Mouse (Mus musculus) megakaryocyte-erythroid progenitor cell, adult 5 weeks (primary cell): Measurements from ENCODE around the gene Plxna1. TPM values are rescaled to one million over a fixed set of nuclear protein-coding genes. Genes with fewer than 3 reads are reported as not detected.

Experiments used
- polyA plus RNA-seq: library from polyadenylated mRNA; stranded (reverse); fragments of >175 nt; gene quantifications from 2 replicates; pipeline ENCODE4 v1.2.3, GENCODE M21; 2012

The Plxna1 gene
- 2.2 and 3.0 TPM in 2 replicates for polyA plus RNA-seq

GRCm38 (mm10) chr6:89362281-89363106 is at the start of gene Plxna1:
Plxna1 (minus strand) TSS chr6:89362620.

Other genes starting within 250 kb of the Plxna1 start
- gene Chchd6, start 233.0 kb upstream of the Plxna1 start, polyA plus RNA-seq: 31.3 and 38.6 TPM in 2 replicates